8 mouse cellular contexts compared by ENCODE assay signal in the genomic region with DNA sequence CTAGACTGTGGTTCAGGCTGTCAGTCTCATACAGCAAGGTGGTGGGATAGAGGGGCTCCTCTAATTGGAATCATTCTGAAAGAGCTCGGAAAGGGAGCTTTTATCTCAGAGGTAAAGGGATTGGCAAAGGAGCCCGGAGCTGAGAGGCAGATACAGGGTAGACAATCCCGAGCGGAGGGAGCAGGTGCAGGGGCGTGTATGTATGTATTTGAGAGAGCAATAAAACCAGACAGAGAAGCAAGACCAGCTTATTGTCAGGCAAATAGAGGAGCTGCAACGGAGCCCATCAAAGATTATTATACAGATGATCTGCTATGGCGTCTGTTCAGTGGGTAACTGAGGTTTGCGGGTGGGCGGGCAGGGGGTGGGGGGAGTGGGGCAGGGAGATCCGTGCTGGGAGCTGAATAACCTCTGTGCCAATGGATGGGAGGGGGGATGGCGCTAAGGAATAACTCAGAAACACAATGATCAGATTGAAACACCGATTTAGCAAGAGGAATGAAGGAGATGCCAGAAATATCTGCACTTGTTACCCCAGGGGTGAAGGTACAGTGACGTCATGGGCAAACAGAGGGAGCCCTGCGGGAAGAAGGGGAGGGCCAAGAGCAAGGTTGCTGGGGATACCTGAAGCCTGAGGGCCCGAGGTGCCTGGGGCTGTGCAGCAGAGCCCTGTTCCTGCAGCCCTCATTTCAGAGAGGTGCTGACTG. TPM values are rescaled to one million over a fixed set of nuclear protein-coding genes. Genes with fewer than 3 reads are reported as not detected.
DNase-seq lines count a peak whose midpoint lies in the region; ATAC-seq and TF ChIP-seq lines count a peak whose summit lies in the region.

No protein-coding gene starts in this region.

- peaks cover 19% of the 10 kb centered on the region for H3K27me3 ChIP-seq in heart, embryonic 12.5 days (replicated peaks)
- no peaks in the 10 kb centered on the region for H3K27me3 ChIP-seq in forebrain, postnatal 0 days (ENCODE audit: insufficient read depth, low read length)
- H3K27me3 ChIP-seq in midbrain, embryonic 13.5 days: no peaks in the 10 kb centered on the region

- WGBS in heart, embryonic 12.5 days: 45% methylated on average over 15 of the region's 15 CpGs
- WGBS in forebrain, postnatal 0 days: 5% methylated on average over 15 of the region's 15 CpGs
- 6% methylated on average over 15 of the region's 15 CpGs for WGBS in midbrain, embryonic 13.5 days

- no peak for ATAC-seq in heart, embryonic 12.5 days (ENCODE audit: insufficient number of reproducible peaks, low FRiP score)
- peak; percentile 26; the same call in 1 of the 2 replicates for ATAC-seq in forebrain, postnatal 0 days
- peak; percentile 69 for ATAC-seq in midbrain, embryonic 13.5 days
- ATAC-seq in erythroid progenitor cell, adult 5-6 weeks (replicated peaks; ENCODE audit: low FRiP score, poor library complexity, severe bottlenecking): no peak

- no peak overlapping the region for H3K4me3 ChIP-seq in heart, embryonic 12.5 days
- 0 out of 2 replicates have a peak overlapping the region, but pooled peaks have one; percentile 3 for H3K4me3 ChIP-seq in forebrain, postnatal 0 days (ENCODE audit: low read depth, low read length)
- H3K4me3 ChIP-seq in midbrain, embryonic 13.5 days (replicated peaks): peak overlapping the region; percentile 16

- no peak overlapping the region for H3K27ac ChIP-seq in heart, embryonic 12.5 days (ENCODE audit: poor library complexity, severe bottlenecking)
- peak overlapping the region; percentile 62 for H3K27ac ChIP-seq in forebrain, postnatal 0 days (ENCODE audit: low read depth, low read length)
- peak overlapping the region; percentile 88 for H3K27ac ChIP-seq in midbrain, embryonic 13.5 days

- peak overlapping the region; percentile 29; the same call in 1 of the 2 replicates for H3K9ac ChIP-seq in heart, embryonic 12.5 days
- peak overlapping the region; percentile 28; the same call in 1 of the 2 replicates for H3K9ac ChIP-seq in forebrain, postnatal 0 days
- H3K9ac ChIP-seq in midbrain, embryonic 13.5 days (replicated peaks): peak overlapping the region; percentile 50

- peaks cover 25% of the 10 kb centered on the region for H3K4me1 ChIP-seq in heart, embryonic 12.5 days (replicated peaks)
- H3K4me1 ChIP-seq in forebrain, postnatal 0 days (ENCODE audit: insufficient read depth): peaks cover 35% of the 10 kb centered on the region
- H3K4me1 ChIP-seq in midbrain, embryonic 13.5 days (replicated peaks): peaks cover 84% of the 10 kb centered on the region

- TF ChIP-seq CTCF in forebrain, postnatal 0 days (IDR thresholded peaks at IDR 0.05; ENCODE audit: low read depth): no peak

- no peaks in the 10 kb centered on the region for H3K36me3 ChIP-seq in heart, embryonic 12.5 days
- H3K36me3 ChIP-seq in forebrain, postnatal 0 days (ENCODE audit: insufficient read depth): no peaks in the 10 kb centered on the region
- H3K36me3 ChIP-seq in midbrain, embryonic 13.5 days: no peaks in the 10 kb centered on the region

- no peak for DNase-seq in heart, adult 11 months
- peak; percentile 76 for DNase-seq in Muller cell, postnatal 12 days (ENCODE audit: inconsistent ontology term)
- DNase-seq in forebrain, postnatal 0 days: no peak
- no peak for DNase-seq in adrenal gland, postnatal 25 days
- no peak for DNase-seq in thymus, postnatal 10 days (ENCODE audit: low spot score in 2 of 2)

- H3K4me2 ChIP-seq in heart, embryonic 12.5 days: no peak overlapping the region
- H3K4me2 ChIP-seq in forebrain, postnatal 0 days (ENCODE audit: low read depth): peak overlapping the region; percentile 40
- H3K4me2 ChIP-seq in midbrain, embryonic 13.5 days (replicated peaks): peak overlapping the region; percentile 48

- no peaks in the 10 kb centered on the region for H3K9me3 ChIP-seq in heart, embryonic 12.5 days (replicated peaks)
- H3K9me3 ChIP-seq in forebrain, postnatal 0 days (ENCODE audit: low read length): no peaks in the 10 kb centered on the region
- H3K9me3 ChIP-seq in midbrain, embryonic 13.5 days: no peaks in the 10 kb centered on the region

RNA-seq across cellular contexts. Expression of a gene that starts 8.3 kb away (rescaled TPM):
- 0.90 and 1.1 TPM in 2 replicates for polyA plus RNA-seq in heart, embryonic 12.5 days (2016; fragmentation: Nextera tagmentation; extraction: Ambion mirVana)
- 19.3 and 22.7 TPM in 2 replicates for total RNA-seq in forebrain, postnatal 0 days (2014; rRNA removed)
- polyA plus RNA-seq in forebrain, postnatal 0 days (2015; fragmentation: Nextera tagmentation; extraction: Ambion mirVana): 12.0 and 16.6 TPM in 2 replicates
- polyA plus RNA-seq in midbrain, embryonic 13.5 days (2015; fragmentation: Nextera tagmentation; extraction: Ambion mirVana): 32.4 and 33.6 TPM in 2 replicates
- total RNA-seq in adrenal gland, postnatal 25 days (2021): not detected in 2 replicates
- total RNA-seq in erythroid progenitor cell, adult 5-6 weeks (2015; ENCODE audit: low replicate concordance): not detected in 2 replicates
- total RNA-seq in erythroid progenitor cell, adult 5-6 weeks (2017; ENCODE audit: low replicate concordance): not detected in 2 replicates

Comparison
In these comparisons a context has a peak if more than half of its experiments do, and no peak if none do; other contexts are left out.
1. ATAC-seq: peak in forebrain, postnatal 0 days (single experiment) and midbrain, embryonic 13.5 days (single experiment); none in heart, embryonic 12.5 days (single experiment) and erythroid progenitor cell, adult 5-6 weeks (single experiment).
2. RNA of a gene that starts 8.3 kb away (total RNA-seq): 19.3 to 22.7 TPM in forebrain, postnatal 0 days; not detected in adrenal gland, postnatal 25 days and not detected in erythroid progenitor cell, adult 5-6 weeks; every median in the first group is over 10 times any median in the second.
3. Peak in every context shown above with its lines, with median percentiles within 50 percentile points of each other: H3K9ac ChIP-seq.